Mouse (Mus musculus) midbrain, embryonic 14.5 days (tissue): ENCODE data around the gene Gm49450. TPM values are rescaled to one million over a fixed set of nuclear protein-coding genes. Genes with fewer than 3 reads are reported as not detected.
A peak's percentile ranks its signal among the peaks of the same experiment; 100 is the strongest.
"Not testable (repeated sequence)": the region's sequence is repeated elsewhere in the genome, so short reads cannot be mapped to it uniquely, and the experiment has no call there.

Experiments
- ATAC-seq: fragments of 200-750 bp; cut with Nextera tagmentation; 2 replicates; pipeline ENCODE4 v1.8.0; 2017; ENCODE audit warnings: moderate number of reproducible peaks, moderate library complexity; ENCODE audit not compliant: low FRiP score, low TSS enrichment
- DNase-seq: peaks from one replicate; pipeline ENCODE4 v3.0.0-alpha.2; 2015
- H3K27ac ChIP-seq: fragments of 300-500 bp; sonication (generic); replicated peaks from 2 replicates; pipeline ENCODE4 v1.5.1; 2014; ENCODE audit warnings: mild to moderate bottlenecking, low read depth, low read length, moderate library complexity
- H3K27me3 ChIP-seq: fragments of 300-500 bp; sonication (generic); 2 replicates; pipeline ENCODE4 v1.6.1; 2014; ENCODE audit warnings: low read length, control low read depth, mixed read lengths; ENCODE audit not compliant: control insufficient read depth, insufficient read depth
- H3K36me3 ChIP-seq: fragments of 300-500 bp; sonication (generic); 2 replicates; pipeline ENCODE4 v1.6.1; 2014; ENCODE audit warnings: low read length, control low read depth; ENCODE audit not compliant: control insufficient read depth, insufficient read depth
- H3K4me1 ChIP-seq: fragments of 300-500 bp; sonication (generic); 2 replicates; pipeline ENCODE4 v1.6.1; 2014; ENCODE audit warnings: mild to moderate bottlenecking, antibody characterized with exemption, low read length, control low read depth; ENCODE audit not compliant: control insufficient read depth, insufficient read depth
- H3K4me2 ChIP-seq: fragments of 300-500 bp; sonication (generic); 2 replicates; pipeline ENCODE4 v1.6.1; 2014; ENCODE audit warnings: mild to moderate bottlenecking, low read length, moderate library complexity
- H3K4me3 ChIP-seq: fragments of 300-500 bp; sonication (generic); replicated peaks from 2 replicates; pipeline ENCODE4 v1.5.1; 2014; ENCODE audit warnings: low read depth, low read length
- H3K9ac ChIP-seq: fragments of 300-500 bp; sonication (generic); replicated peaks from 2 replicates; pipeline ENCODE4 v1.6.1; 2014; ENCODE audit warnings: mild to moderate bottlenecking, low read length, moderate library complexity
- H3K9me3 ChIP-seq: fragments of 300-500 bp; sonication (generic); 2 replicates; pipeline ENCODE4 v1.6.1; 2016; ENCODE audit warnings: low read length, control low read depth, mixed read lengths; ENCODE audit not compliant: control insufficient read depth
- WGBS: fragments of 180-500 bp; shearing (Covaris S2); extraction: QIAGEN DNeasy Blood & Tissue Kit; methylation state at CpG from one replicate; pipeline ENCODE4 v1.1.7; 2014; 5-methylcytosine and 5-hydroxymethylcytosine counted together
- polyA plus RNA-seq: library from polyadenylated mRNA; unstranded; fragments of >200 nt; fragmentation: Nextera tagmentation; extraction: Ambion mirVana; gene quantifications from 2 replicates; pipeline ENCODE4 v1.2.1, GENCODE M21; 2014

Gene Gm49450
- polyA plus RNA-seq, 1 experiment from 2014 or later = not detected

DNA sequence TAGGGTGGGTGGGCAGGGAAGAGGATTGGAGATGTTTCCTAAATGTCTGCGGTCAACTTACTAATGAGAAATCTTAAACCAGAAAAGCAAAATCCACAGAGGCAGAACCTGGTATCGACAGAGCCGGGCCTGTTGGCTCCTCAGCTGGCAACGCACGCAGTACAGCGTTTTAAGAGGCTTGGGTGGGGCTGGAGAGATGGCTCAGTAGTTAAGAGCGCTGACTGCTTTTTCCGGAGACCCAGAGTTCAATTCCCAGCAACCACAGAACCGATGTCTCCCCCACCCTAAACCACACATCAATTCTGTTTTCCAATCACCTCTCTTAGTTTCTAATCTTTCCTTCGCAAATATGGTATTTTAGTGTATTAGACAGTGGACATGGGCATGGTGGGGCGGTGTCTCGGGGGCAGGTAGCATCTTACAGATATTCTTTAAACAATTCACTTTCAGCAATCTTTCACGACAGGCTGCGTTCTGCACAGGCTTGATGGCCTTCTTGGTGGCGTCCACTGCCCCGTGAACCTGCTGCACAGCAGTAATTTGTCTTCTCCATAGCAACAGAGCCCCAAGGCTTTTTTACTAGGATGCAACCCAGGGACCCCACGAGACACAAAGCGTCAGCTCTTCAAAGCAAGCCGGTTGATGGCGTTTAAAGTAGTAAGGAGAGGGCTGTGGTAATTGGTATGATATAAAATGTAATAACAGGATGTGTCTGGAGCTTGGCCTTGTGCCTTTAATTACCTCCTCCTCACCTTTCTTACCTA lies 25.2 kb upstream of the Gm49450 start:
- H3K36me3 ChIP-seq = no peaks in the 10 kb centered on the region
- H3K9me3 ChIP-seq = no peaks in the 10 kb centered on the region
- H3K4me1 ChIP-seq = peaks cover 54% of the 10 kb centered on the region
- 27% methylated on average over 20 of the region's 20 CpGs for WGBS
- H3K27me3 ChIP-seq = no peaks in the 10 kb centered on the region
- peak overlapping the region; percentile 17 for H3K4me3 ChIP-seq
- peak overlapping the region; percentile 58 for H3K4me2 ChIP-seq
- peak overlapping the region; percentile 45 for H3K9ac ChIP-seq
- peak overlapping the region; percentile 92 for H3K27ac ChIP-seq
- ATAC-seq = no peak
- peak; percentile 78 for DNase-seq

DNA sequence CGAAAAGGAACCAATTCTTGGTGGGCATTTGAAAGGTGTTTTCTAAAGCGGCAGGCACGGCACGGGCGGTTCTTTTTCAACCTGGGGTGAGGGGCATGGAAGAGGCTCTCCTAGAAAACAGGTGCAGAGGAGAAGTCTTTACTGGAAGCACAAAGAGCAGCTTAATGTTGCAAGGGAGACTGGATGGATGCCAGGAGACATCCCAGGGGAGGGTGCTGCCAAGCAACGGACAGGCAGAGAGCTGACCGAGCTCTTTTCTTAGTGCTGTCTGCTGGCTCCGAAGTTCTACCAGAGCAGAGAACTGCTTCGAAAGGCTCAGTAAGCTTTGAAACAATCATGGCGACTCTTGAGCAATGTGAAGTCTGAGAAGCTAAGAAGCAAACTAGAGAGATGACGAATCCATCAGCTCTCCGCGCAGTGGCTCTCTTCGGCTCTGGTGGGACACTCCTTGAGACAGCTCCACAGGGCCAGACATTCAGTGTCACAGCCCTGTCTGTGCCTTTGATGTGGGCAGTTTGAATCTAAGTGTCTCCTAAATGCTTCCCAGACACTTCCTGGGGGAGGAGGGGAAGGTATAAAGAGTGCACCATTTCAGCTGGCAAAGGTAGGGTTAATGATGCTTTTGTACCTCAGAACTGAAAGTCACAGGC lies 24.5 kb upstream of the Gm49450 start:
- peak; percentile 92 for DNase-seq
- no peaks in the 10 kb centered on the region for H3K36me3 ChIP-seq
- H3K4me2 ChIP-seq = peak overlapping the region; percentile 58
- H3K4me3 ChIP-seq = peak overlapping the region; percentile 17
- H3K9me3 ChIP-seq = no peaks in the 10 kb centered on the region
- no peaks in the 10 kb centered on the region for H3K27me3 ChIP-seq
- 16% methylated on average over 14 of the region's 14 CpGs for WGBS
- H3K27ac ChIP-seq = peak overlapping the region; percentile 92
- peak overlapping the region; percentile 45 for H3K9ac ChIP-seq
- peaks cover 50% of the 10 kb centered on the region for H3K4me1 ChIP-seq
- peak; percentile 74; the same call in 1 of the 2 replicates for ATAC-seq

DNA sequence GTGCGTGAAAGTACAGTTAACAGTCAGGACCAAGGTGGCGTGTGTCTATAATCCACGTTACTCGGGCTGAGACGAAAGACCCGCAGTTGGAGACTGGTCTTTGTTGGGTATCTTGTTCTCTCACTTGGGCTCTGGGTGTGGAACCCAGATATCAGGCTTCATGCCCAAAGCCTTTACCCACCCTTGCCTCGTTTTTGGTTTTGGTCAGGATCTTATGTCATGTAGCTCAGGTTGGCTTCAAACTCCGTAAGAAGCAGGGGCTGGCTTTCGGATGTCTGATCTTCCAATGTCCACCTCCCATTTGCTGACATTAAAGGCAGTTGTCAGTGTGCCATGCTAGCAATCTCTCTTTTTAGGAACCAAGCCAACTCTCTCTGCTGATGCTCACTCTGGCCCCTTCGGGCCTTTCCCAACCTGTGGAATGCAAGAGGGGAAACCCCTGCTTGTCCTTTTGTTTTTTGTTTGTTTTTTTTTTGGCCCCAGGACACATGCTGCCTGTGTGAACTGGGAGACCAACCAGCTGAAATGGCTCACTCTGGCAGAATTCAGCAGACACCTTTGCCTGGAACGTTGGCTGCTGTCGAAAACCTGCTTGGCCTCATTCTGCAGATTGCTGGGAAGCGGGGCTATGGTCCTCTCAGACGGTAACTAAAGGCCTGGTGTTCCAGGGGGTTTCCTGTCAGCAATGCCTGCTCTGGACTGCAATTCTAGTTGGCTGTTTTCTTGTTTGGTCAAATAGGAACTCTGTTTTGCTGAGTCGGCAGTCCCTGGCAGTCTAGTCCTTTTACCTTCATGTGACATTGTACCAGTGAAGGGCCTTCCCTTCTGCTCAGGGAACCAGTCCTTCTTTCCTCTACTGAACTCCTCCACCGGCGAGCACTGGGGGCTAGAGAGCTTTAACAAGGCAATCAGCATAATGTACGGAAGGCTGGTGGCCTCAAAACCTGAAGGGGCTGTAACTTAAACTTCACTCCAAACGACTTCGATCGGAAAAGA lies 23.7 kb upstream of the Gm49450 start:
- Histone ChIP-seq H3K4me3 (peak overlapping the region; percentile 17; the same call in 1 of the 2 replicates), H3K27me3 (no peaks in the 10 kb centered on the region), H3K27ac (peak overlapping the region; percentile 92), H3K36me3 (no peaks in the 10 kb centered on the region), H3K4me1 (peaks cover 48% of the 10 kb centered on the region), H3K9ac (peak overlapping the region; percentile 45), H3K4me2 (peak overlapping the region; percentile 58), H3K9me3 (no peaks in the 10 kb centered on the region)
- ATAC-seq = no peak; the same call in 1 of the 2 replicates
- DNase-seq = peak; percentile 53
- 56% methylated on average over 21 of the region's 21 CpGs for WGBS

DNA sequence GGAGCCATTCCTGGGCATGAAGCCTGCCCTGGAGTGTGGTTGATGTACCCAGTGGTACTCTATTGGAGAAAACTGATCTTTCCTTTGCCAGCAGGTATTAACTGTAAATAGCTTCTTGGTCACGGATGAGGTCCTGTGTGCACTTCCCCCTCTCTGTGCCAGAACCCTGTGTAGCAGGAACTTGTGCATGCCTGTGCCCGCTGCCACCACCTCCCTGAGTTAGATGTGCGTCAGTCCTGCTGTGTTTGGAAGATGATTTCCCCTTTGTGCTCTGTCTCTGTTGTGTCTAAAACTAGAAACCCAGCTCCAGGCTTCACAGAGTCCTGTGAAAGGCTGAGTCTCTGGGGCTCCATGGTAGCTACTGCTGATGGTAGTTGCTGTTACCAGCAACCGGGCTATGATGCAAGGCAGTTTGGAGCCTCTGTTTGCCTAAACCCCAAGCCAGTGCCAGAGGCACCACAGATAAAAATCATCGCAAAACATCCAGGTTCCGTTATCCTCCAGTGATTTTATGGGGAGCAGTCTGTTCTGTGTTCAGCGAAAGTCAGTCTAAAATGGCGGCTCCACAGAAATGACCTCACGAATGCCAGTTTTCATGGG lies 19.8 kb upstream of the Gm49450 start:
- peak overlapping the region; percentile 98 for H3K27ac ChIP-seq
- peaks cover 56% of the 10 kb centered on the region for H3K4me1 ChIP-seq
- DNase-seq (peak; percentile 4), ATAC-seq (no peak)
- H3K9ac ChIP-seq = no peak overlapping the region
- H3K4me2 ChIP-seq = no peak overlapping the region
- 77% methylated on average over 9 of the region's 9 CpGs for WGBS
- no peak overlapping the region for H3K4me3 ChIP-seq
- no peaks in the 10 kb centered on the region for H3K27me3 ChIP-seq
- no peaks in the 10 kb centered on the region for H3K9me3 ChIP-seq
- no peaks in the 10 kb centered on the region for H3K36me3 ChIP-seq

DNA sequence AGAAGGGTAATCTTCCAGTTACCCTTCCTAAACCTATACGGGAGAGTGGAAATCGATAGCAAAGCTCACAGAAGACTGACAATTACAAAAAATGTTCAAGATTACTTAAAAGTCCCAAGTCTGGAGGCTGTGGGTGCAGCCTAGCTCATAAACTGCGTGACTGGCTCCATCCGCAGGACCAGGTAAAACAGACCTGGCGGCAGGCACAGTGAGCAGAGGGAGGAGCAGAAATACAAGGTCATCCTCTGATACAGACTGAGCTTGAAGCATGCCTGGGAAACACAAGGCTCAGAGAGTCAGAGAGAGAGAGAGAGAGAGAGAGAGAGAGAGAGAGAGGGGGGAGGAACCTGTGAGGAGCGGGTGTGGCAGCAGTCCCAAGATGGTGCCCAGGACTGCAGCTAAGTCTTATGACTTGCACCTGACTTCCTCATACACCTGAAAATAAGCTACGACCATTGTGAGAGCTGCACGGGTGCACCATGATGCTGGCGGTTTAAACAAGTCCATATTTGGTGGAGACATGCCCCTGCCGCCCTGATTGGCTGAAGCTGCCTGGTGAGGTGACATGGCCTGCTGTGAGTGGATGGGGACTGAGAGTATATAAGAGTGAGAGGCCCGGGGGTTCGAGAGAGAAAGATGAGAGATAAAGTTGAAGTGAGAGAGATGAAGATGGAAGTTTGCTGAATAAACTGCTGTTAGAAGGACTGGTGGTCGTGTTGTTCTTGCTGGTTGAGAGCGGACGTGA lies 18.4 kb upstream of the Gm49450 start:
- not testable (repeated sequence) for H3K36me3 ChIP-seq, H3K9me3 ChIP-seq, H3K27me3 ChIP-seq
- Histone ChIP-seq H3K4me2 (peak overlapping the region; percentile 61), H3K4me3 (peak overlapping the region; percentile 20), H3K9ac (peak overlapping the region; percentile 55), H3K4me1 (peaks cover 47% of the 10 kb centered on the region), H3K27ac (peak overlapping the region; percentile 98)
- ATAC-seq (peak; percentile 59; the same call in 1 of the 2 replicates), DNase-seq (peak; percentile 71)
- WGBS = 40% methylated on average over 15 of the region's 15 CpGs

DNA sequence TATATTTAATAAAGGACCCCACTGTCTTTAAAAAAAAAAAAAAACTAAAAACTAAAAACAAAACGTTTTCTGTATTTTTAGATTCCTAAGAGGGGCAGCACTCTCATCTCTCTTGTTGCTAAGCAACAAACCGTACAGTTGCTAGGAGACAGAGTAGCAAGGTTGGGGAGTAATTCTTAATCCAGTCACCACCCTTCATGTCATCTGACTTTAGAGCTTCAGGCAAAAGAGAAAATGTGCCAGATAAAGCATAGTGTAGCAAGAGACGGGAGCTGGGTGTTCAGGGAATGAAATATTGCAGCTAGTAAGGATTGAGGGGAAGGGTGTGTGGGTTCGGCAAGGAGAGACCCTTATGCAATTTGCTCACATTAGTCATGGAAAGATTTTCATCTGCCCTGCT lies 17.8 kb upstream of the Gm49450 start:
- DNase-seq = peak; percentile 94

DNA sequence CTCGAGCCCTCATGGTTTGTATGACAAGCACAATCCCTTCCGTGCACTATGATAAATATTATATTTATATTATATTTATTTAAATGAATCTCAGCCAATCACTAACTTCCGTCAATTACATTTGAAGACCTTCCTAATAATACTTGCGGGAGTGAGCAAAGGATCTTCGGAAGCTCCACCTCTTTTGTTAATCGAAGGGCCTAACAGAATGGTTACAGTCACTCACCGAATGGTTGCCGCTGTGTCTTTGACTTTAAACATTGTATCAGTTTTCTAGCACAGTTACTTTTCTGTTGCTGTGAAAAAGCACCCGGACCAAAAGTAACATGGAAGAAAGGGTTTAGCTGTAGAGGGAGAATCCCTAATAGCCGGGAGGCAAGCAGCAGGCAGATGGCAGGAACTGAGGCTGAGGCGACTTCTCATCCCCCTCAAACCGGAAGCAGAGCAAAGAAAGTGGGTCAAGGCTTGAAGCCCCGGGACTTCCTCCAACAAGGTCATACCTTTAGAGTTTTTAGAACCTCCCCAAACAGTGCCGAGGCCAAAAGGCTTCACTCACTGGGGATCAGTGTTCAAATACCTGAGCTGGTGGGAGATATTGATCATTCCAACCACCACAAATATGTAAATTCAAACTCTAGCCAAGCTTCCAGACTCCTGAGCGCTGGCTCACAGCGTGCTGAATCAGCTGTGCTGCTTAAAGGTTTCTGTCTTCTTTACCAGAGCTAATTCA lies 16.2 kb upstream of the Gm49450 start:
- Histone ChIP-seq H3K4me2 (peak overlapping the region; percentile 61), H3K4me1 (peaks cover 42% of the 10 kb centered on the region), H3K4me3 (peak overlapping the region; percentile 14; the same call in 1 of the 2 replicates), H3K9me3 (no peaks in the 10 kb centered on the region), H3K27ac (peak overlapping the region; percentile 98), H3K9ac (peak overlapping the region; percentile 50), H3K27me3 (no peaks in the 10 kb centered on the region), H3K36me3 (no peaks in the 10 kb centered on the region)
- DNase-seq (peak; percentile 67), ATAC-seq (no peak)
- WGBS = 1% methylated on average over 16 of the region's 16 CpGs

More for the DNA sequence above, 17.8 kb upstream of the Gm49450 start:
- no peaks in the 10 kb centered on the region for H3K27me3 ChIP-seq
- H3K36me3 ChIP-seq = no peaks in the 10 kb centered on the region
- WGBS = under 1% methylated on average over 4 of the region's 4 CpGs
- peak overlapping the region; percentile 20 for H3K4me3 ChIP-seq
- H3K27ac ChIP-seq = peak overlapping the region; percentile 98
- peak overlapping the region; percentile 55 for H3K9ac ChIP-seq
- peak overlapping the region; percentile 61 for H3K4me2 ChIP-seq
- peak; percentile 76 for ATAC-seq
- H3K4me1 ChIP-seq = peaks cover 42% of the 10 kb centered on the region
- H3K9me3 ChIP-seq = no peaks in the 10 kb centered on the region
